Mouse (Mus musculus): ENCODE results near the gene Krt79. TPM values are rescaled to one million over a fixed set of nuclear protein-coding genes. Genes with fewer than 3 reads are reported as not detected.
A peak's percentile ranks its signal among the peaks of the same experiment; 100 is the strongest.

The Krt79 gene
- polyA plus RNA-seq, 1 experiment from 2014 or later: 0.49 TPM

DNA sequence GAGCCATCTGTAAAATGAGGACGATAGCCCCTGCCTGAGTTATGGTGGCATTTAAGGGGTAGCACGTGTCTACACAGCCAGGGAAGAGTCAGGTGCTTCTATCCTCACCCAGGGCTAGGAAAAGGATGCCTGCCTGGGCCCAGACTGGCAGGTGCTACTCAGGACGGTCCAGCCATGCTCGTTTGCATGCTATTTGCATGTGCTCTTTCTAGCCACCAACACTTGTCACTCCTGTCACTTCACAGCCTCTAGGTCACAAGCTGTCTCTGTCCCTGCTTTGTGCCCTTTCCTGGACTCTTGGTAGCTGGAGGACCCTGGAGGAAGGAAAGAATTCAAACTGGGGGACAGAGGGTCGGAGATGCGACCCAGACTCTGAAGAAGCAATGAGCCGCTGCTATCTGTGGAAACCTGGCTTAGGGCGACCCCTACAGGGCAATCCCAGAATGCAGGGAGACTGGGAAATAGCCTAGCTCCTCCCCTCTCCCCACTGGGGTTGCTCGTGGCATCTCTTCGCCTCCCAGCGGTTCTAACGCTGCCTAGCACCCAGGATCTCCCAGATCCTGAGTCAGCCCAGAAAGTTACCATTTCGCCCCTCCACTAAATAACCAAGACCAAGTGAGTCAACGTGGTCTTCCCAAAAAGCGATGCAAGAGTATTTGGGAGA, 33.4 kb upstream of the Krt79 start:
- no peak overlapping the region for H3K27ac ChIP-seq (replicated peaks)
- peak overlapping the region; percentile 18; the same call in 1 of the 2 replicates for H3K4me3 ChIP-seq
- no peaks in the 10 kb centered on the region for H3K36me3 ChIP-seq (replicated peaks)
- H3K27me3 ChIP-seq (replicated peaks; ENCODE audit: low read depth, poor library complexity, severe bottlenecking): peaks cover 53% of the 10 kb centered on the region
- WGBS: 13% methylated on average over 15 of the region's 15 CpGs
- H3K4me1 ChIP-seq: peaks cover 38% of the 10 kb centered on the region
- DNase-seq (ENCODE audit: low spot score): peak; percentile 95
- no peaks in the 10 kb centered on the region for H3K9me3 ChIP-seq

DNA sequence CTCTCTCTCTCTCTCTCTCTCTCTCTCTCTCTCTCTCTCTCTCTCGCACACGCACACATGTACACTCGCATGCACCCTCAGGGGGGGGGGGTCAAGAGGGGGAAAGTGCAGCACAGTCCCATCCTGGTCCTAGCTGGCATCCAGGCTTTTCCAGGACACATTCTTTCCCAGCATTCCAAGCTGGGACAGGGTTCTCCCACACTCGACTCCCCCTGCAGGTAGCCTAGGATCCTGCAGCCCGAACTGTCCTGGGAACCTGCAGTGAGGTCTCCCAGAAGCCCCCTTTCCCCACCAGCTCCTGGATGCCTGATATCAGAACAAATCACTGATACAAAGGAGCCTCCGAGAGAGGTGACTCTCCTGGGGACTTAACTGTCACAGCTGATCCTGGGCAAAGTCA, 30.4 kb upstream of the Krt79 start:
- 10% methylated on average over 3 of the region's 6 CpGs for WGBS
- no peaks in the 10 kb centered on the region for H3K9me3 ChIP-seq
- peaks cover 13% of the 10 kb centered on the region for H3K4me1 ChIP-seq
- peaks cover 34% of the 10 kb centered on the region for H3K27me3 ChIP-seq (replicated peaks; ENCODE audit: low read depth, poor library complexity, severe bottlenecking)
- no peak overlapping the region for H3K27ac ChIP-seq (replicated peaks)
- peak; percentile 81 for DNase-seq (ENCODE audit: low spot score)
- H3K4me3 ChIP-seq: no peak overlapping the region
- H3K36me3 ChIP-seq (replicated peaks): no peaks in the 10 kb centered on the region

DNA sequence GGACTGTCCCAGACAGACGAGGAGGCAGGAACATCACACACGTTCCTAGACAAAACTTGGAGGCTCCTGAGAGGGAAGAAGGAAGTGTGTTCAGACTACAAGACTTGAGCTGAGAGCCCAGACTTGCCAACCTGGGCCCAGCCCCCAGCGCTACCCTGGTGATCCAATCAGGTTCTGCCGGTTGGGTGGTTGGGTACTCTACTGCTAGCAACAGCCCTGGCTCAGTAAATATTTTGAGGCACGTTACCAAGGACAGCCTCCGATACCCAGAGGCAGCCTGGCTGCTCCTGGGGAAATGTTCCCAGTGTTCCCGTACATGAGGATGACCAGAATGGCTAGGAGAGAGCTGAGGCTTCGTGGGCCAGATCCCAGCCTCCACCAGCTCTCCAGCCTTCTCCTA, 26.7 kb upstream of the Krt79 start:
- Histone ChIP-seq H3K36me3 (replicated peaks) (no peaks in the 10 kb centered on the region), H3K27me3 (replicated peaks; ENCODE audit: low read depth, poor library complexity, severe bottlenecking) (0 out of 2 replicates have a peak, but pooled peaks cover 5% of the 10 kb centered on the region), H3K4me1 (no peaks in the 10 kb centered on the region), H3K27ac (replicated peaks) (no peak overlapping the region), H3K4me3 (no peak overlapping the region), H3K9me3 (no peaks in the 10 kb centered on the region)
- DNase-seq (ENCODE audit: low spot score): no peak
- 82% methylated on average over 8 of the region's 8 CpGs for WGBS

DNA sequence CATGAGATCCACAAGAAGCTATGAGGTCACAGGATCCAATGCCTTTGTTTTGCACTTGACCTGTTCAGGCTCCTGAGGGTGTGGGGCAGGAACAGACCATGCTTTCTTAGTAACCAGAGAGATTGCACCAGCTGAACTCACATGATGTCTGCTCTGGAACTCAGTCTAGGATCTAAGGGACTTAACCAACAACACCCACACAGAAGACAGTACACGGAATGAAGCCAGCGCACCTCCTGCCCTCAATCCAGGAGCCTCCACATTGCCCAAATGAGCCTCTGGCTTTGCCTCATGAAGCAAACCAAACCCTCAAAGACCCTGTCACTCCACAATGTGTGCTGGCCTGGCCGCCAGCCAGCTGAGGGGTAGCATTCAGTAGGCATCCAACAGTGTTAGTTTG, 18.8 kb upstream of the Krt79 start:
- Histone ChIP-seq H3K4me1 (no peaks in the 10 kb centered on the region), H3K27me3 (replicated peaks; ENCODE audit: low read depth, poor library complexity, severe bottlenecking) (no peaks in the 10 kb centered on the region), H3K4me3 (no peak overlapping the region), H3K9me3 (no peaks in the 10 kb centered on the region), H3K36me3 (replicated peaks) (no peaks in the 10 kb centered on the region), H3K27ac (replicated peaks) (no peak overlapping the region)
- 85% methylated on average over 3 of the region's 3 CpGs for WGBS
- DNase-seq (ENCODE audit: low spot score): no peak

DNA sequence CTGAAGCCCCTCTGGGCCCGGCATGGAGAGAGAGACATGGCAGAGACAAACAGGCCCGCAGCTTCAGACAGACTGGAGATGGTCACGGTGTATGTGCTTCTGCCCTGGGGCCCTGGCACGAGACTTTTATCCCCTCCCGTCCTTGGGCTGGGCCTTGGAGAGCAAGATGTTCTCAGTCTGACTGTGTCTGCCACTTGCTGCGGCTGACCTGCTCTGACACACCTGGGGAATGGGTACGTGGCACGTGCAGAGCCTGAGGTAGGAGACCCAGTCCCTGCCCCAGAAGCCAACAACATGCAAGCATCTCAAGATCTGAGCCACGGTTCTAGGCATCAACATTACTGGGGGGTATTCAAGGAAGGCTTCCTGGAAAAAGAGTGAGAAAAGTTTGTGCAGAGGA, 14.1 kb upstream of the Krt79 start, which contains the start of gene Krt78:
Gene Krt78, minus strand, starts transcription at position 101 of the 400 bp plus-strand sequence.
- Histone ChIP-seq H3K27me3 (replicated peaks; ENCODE audit: low read depth, poor library complexity, severe bottlenecking) (0 out of 2 replicates have a peak, but pooled peaks cover 5% of the 10 kb centered on the region), H3K4me3 (no peak within 1 kb of the TSS), H3K27ac (replicated peaks) (no peak within 1 kb of the TSS; the same call in 1 of the 2 replicates), H3K36me3 (replicated peaks) (no peaks in the 10 kb centered on the region), H3K4me1 (peaks cover 6% of the 10 kb centered on the region; the same call in 1 of the 2 replicates), H3K9me3 (no peaks in the 10 kb centered on the region)
- WGBS: 79% methylated on average over 9 of the region's 9 CpGs
- no peak for DNase-seq (ENCODE audit: low spot score)

DNA sequence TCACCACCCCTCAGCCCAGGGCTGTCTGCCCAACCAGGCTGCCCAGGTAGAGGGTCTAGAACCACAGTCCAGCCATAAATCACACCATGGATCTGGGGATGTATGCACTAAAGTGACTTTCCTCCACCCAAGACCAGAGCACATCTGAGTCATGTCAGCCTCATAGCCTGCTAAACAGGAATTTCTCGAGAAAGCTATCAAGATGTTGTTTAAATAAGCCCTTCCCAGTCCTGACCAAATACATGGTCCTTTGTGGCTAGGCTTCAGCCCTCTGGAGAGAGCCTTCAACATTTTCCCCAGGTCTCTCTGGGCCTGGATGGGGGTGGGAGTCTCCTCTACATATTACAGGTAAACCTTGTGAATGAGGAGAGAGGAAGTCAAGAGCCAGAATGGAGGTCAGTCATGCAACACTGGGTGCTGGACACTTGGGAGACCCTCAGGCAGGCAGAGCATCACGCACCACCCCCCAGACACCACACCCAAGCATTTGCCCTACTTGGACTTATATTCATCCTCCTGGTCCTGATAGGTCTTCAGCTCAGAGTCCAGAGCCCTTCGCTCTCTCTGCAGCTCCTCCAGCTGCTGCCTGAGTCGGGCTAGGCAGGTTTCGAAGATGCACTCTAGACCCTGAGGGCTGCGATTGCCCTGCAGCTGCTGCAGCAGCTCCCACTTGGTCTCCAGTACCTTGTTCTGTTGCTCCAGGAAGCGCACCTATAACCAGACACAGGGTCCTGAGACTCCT, 12.8 kb upstream of the Krt79 start:
- no peaks in the 10 kb centered on the region for H3K36me3 ChIP-seq (replicated peaks)
- 81% methylated on average over 7 of the region's 7 CpGs for WGBS
- no peak overlapping the region for H3K27ac ChIP-seq (replicated peaks)
- peaks cover 6% of the 10 kb centered on the region; the same call in 1 of the 2 replicates for H3K4me1 ChIP-seq
- DNase-seq (ENCODE audit: low spot score): no peak
- no peaks in the 10 kb centered on the region for H3K9me3 ChIP-seq
- H3K27me3 ChIP-seq (replicated peaks; ENCODE audit: low read depth, poor library complexity, severe bottlenecking): 0 out of 2 replicates have a peak, but pooled peaks cover 5% of the 10 kb centered on the region
- H3K4me3 ChIP-seq: no peak overlapping the region

DNA sequence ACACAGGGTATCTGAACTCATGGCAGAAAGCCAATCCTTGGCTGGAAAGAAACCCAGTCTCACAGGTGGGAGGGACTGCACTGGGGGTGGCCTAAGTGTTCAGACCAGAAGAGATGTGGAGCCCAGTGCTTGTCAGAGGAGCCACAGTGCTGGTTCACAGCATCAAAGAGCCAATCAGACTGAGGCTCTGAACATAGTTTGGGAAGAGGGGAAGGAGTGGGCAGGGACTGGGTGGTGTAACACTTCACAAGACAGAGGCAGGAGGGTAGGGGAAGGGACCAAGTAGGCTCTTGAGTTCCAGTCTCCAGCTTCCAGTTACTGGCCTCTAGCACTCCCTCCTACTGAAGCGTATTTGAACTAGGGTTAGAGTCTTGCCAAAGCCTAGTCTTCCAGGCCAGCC, 5.3 kb upstream of the Krt79 start:
- H3K27me3 ChIP-seq (replicated peaks; ENCODE audit: low read depth, poor library complexity, severe bottlenecking): no peaks in the 10 kb centered on the region; the same call in 1 of the 2 replicates
- H3K36me3 ChIP-seq (replicated peaks): no peaks in the 10 kb centered on the region
- H3K4me1 ChIP-seq: peaks cover 18% of the 10 kb centered on the region
- no peak for DNase-seq (ENCODE audit: low spot score)
- no peak overlapping the region for H3K4me3 ChIP-seq
- H3K9me3 ChIP-seq: no peaks in the 10 kb centered on the region
- no peak overlapping the region for H3K27ac ChIP-seq (replicated peaks)
- WGBS: 83% methylated on average over 1 of the region's 1 CpGs

DNA sequence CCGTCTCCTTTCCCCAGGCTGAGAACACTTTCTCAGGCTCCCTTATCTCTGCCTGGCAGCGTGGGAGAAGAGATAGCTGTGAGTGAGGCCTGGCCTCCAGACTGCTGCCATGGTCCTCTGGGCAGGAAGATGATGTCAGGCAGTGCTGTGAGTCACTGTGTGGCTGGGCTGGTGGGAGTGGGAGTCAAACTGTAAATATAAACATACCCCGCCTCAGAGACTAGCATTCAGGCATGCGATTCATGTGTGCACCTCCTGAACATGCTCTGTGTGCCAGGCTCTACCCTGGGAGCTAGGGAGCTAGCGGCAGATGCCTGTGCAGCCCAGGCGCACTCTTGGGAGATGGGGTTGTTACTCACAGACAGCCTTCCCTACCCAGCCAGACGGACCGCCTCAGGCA, 1.8 kb upstream of the Krt79 start:
- Histone ChIP-seq H3K36me3 (replicated peaks) (no peaks in the 10 kb centered on the region), H3K9me3 (no peaks in the 10 kb centered on the region), H3K27ac (replicated peaks) (no peak overlapping the region), H3K4me3 (no peak overlapping the region), H3K27me3 (replicated peaks; ENCODE audit: low read depth, poor library complexity, severe bottlenecking) (no peaks in the 10 kb centered on the region; the same call in 1 of the 2 replicates), H3K4me1 (peaks cover 22% of the 10 kb centered on the region)
- 57% methylated on average over 8 of the region's 8 CpGs for WGBS
- no peak for DNase-seq (ENCODE audit: low spot score)

DNA sequence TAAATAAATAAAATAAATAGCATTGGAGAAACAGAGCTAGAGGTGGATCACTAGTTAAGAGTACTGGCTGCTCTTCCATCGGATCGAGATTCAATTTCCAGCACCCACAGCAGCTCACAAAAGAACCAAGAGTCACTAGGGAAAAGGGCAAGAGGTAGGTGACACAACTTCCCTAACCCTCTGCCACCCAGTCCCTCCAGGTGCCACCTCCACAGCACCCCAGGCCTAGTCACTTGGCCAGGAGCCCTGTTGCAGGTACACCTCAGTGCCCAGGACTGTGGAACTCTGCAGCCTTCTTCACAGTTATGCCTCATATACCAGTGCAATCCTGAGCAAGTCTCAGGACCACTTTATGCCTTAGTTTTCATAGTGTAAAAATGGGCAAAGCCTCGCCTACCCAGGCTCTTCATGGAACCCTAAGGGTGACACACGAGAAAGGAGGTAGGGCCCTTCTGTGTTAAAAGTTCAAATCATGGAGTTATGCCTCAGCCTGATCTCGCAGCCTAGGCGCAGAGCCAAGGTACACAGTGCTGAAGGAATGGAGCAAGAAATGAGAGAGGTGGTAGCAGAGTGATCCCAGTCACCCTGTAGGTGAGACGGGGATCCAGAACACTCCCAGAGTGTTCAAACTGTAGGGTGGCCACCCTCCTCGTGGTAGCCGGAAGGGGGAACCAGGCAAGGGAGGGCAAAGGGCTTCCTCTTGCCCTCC, 1.4 kb downstream of the Krt79 start:
- 86% methylated on average over 9 of the region's 9 CpGs for WGBS
- Histone ChIP-seq H3K4me3 (no peak overlapping the region), H3K9me3 (no peaks in the 10 kb centered on the region), H3K27ac (replicated peaks) (no peak overlapping the region), H3K36me3 (replicated peaks) (no peaks in the 10 kb centered on the region), H3K27me3 (replicated peaks; ENCODE audit: low read depth, poor library complexity, severe bottlenecking) (no peaks in the 10 kb centered on the region; the same call in 1 of the 2 replicates), H3K4me1 (peaks cover 22% of the 10 kb centered on the region)
- no peak for DNase-seq (ENCODE audit: low spot score)

DNA sequence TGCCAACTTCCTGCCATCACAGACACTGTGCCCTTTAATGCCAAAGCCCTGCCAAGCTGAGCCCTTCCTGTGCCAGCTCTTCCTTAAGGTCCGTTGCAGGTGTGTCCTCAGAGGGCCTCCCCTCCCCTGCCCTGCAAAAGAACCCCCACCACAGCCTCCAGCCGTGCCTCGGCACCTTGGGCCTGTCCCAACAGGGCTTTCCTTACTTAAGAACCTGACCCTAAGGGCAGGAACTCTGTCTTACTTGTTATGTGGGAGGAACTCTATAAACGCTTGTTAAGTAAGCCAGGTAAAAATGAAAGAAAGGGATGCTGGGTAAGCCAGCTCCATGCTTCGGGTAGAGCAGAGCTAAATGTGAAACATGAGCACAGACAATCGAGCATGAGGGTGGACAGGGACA, 7.1 kb downstream of the Krt79 start:
- H3K4me3 ChIP-seq: no peak overlapping the region
- H3K27ac ChIP-seq (replicated peaks): no peak overlapping the region
- H3K36me3 ChIP-seq (replicated peaks): no peaks in the 10 kb centered on the region
- no peak for DNase-seq (ENCODE audit: low spot score)
- 65% methylated on average over 6 of the region's 6 CpGs for WGBS
- H3K4me1 ChIP-seq: peaks cover 27% of the 10 kb centered on the region
- H3K27me3 ChIP-seq (replicated peaks; ENCODE audit: low read depth, poor library complexity, severe bottlenecking): peaks cover 40% of the 10 kb centered on the region
- H3K9me3 ChIP-seq: no peaks in the 10 kb centered on the region

DNA sequence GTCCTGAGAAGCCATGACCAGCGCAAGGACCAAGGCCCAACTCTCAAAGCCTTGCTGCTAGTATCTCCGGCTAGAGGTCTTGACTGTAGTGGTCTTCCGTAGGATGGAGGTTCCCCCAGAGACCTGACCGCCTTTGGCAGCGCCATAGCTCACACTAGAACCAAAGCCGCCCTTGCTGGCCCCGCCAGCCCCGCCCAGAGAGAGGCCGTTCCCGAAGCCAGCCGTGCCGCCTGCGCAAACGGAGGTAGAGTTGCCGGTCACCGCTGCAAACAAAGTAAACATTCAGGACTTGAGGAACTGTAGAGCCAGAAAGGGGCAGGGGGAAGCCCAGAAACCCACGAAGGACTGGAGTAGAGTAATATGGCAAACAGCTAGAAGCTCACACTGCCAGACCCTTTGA, 10.5 kb downstream of the Krt79 start:
- WGBS: 2% methylated on average over 17 of the region's 17 CpGs
- no peaks in the 10 kb centered on the region for H3K9me3 ChIP-seq
- H3K27ac ChIP-seq (replicated peaks): peak overlapping the region; percentile 45; the same call in 1 of the 2 replicates

DNA sequence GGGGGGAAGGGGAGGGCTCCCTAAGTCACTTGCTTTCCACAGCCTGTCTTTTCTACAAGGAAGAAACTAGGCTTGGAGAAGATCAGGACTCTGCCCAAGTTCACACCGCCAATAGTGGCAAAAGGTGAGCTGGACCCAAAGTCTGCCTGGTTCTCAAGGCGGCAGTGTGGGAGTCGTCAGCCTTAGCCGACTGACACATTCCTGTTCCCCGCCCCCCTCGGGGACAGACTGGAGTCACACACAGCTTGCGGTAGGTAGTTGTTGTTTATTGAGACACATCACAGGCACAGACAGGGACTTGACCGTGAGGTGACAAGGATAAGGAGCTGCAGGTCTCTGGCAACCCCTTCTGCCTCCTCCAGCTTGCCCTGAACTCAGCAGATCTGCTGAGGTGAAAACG, 11.0 kb downstream of the Krt79 start:
- no peaks in the 10 kb centered on the region for H3K36me3 ChIP-seq (replicated peaks)
- peak; percentile 21 for DNase-seq (ENCODE audit: low spot score)
- peaks cover 46% of the 10 kb centered on the region for H3K27me3 ChIP-seq (replicated peaks; ENCODE audit: low read depth, poor library complexity, severe bottlenecking)
- WGBS: 15% methylated on average over 9 of the region's 9 CpGs
- H3K4me3 ChIP-seq: peak overlapping the region; percentile 48
- no peak overlapping the region for H3K27ac ChIP-seq (replicated peaks)
- H3K9me3 ChIP-seq: no peaks in the 10 kb centered on the region
- peaks cover 40% of the 10 kb centered on the region for H3K4me1 ChIP-seq

More for the DNA sequence above, 10.5 kb downstream of the Krt79 start:
- DNase-seq (ENCODE audit: low spot score): peak; percentile 55
- no peaks in the 10 kb centered on the region for H3K36me3 ChIP-seq (replicated peaks)
- H3K4me3 ChIP-seq: peak overlapping the region; percentile 48
- H3K4me1 ChIP-seq: peaks cover 39% of the 10 kb centered on the region
- H3K27me3 ChIP-seq (replicated peaks; ENCODE audit: low read depth, poor library complexity, severe bottlenecking): peaks cover 46% of the 10 kb centered on the region
